ENCODE assay signal across 8 mouse cellular contexts in the genomic region with DNA sequence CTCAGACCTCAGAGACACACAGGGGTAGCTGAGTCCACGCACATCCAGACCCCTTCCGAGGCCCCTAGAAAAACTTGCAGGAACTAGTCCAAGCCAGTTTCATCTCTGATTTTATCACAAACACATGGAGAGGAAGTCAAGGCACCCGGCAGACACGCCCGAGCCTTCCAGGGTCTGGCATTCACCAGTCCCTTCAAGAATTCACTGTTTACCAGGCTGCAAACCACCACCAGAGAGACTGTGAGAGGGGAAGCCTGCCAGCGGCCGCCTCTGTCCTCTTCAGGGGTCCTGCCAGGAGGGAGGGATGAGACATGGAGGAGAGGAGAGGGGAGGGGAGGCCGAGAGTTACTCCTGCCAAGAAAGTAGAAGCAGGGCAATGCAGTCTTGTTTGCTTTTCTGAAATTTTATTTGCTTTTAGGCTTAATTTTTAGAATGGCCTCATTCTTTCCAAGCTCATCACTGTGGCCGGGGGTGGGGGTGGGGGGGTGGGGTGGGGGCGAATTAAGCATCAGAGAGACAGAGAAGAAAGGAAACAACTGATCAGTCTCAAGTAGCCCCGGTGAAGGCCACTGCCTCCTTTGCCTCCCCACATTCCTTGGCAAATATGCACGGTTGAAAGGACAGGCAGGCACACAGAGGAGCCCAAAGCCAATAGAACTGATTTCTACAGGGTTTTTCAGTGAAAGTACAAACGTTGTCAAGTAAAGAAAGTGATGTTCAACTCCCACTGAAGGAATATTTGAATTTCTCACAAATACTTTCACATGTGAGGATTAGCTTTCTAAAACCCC. TPM values are rescaled to one million over a fixed set of nuclear protein-coding genes. Genes with fewer than 3 reads are reported as not detected.
DNase-seq lines count a peak whose midpoint lies in the region; ATAC-seq and TF ChIP-seq lines count a peak whose summit lies in the region.

No protein-coding gene starts in this region.

- DNase-seq in kidney, adult 2 months = peak; percentile 41
- DNase-seq in kidney, adult 11 months = no peak
- DNase-seq in ZHBTc4 (ENCODE audit: low read depth, low spot score) = peak; percentile 58
- peak; percentile 65 for DNase-seq in gastrocnemius, postnatal 14 days
- DNase-seq in kidney, postnatal 10 days = peak; percentile 55
- peak; percentile 95 for DNase-seq in midbrain, embryonic 11.5 days (ENCODE audit: low spot score, missing footprints)
- DNase-seq in yolk sac, embryonic 10.5 days (ENCODE audit: low spot score) = peak; percentile 55

- no peaks in the 10 kb centered on the region for H3K27me3 ChIP-seq in kidney, adult 2 months (replicated peaks; ENCODE audit: control insufficient read depth, insufficient read depth, low read length)
- no peaks in the 10 kb centered on the region for H3K27me3 ChIP-seq in midbrain, embryonic 11.5 days (ENCODE audit: control insufficient read depth, insufficient read depth, low read length)

- H3K4me3 ChIP-seq in kidney, adult 2 months (ENCODE audit: insufficient read depth, low read depth, low read length) = no peak overlapping the region
- no peak overlapping the region for H3K4me3 ChIP-seq in midbrain, embryonic 11.5 days (ENCODE audit: low read depth, low read length)

- ATAC-seq in midbrain, embryonic 11.5 days (ENCODE audit: low FRiP score) = peak; percentile 75
- ATAC-seq in CD4-positive, CD25-positive, alpha-beta regulatory T cell, adult 4 months = no peak

- no peaks in the 10 kb centered on the region for H3K9me3 ChIP-seq in midbrain, embryonic 11.5 days (ENCODE audit: control insufficient read depth, low read length)

- H3K4me2 ChIP-seq in midbrain, embryonic 11.5 days = peak overlapping the region; percentile 20; the same call in 1 of the 2 replicates

- H3K9ac ChIP-seq in midbrain, embryonic 11.5 days (ENCODE audit: low read length) = 0 out of 2 replicates have a peak overlapping the region, but pooled peaks have one; percentile 17

- TF ChIP-seq POLR2A in kidney, adult 2 months (IDR thresholded peaks at IDR 0.05; ENCODE audit: low read depth, low read length) = no peak

- H3K27ac ChIP-seq in kidney, adult 2 months (ENCODE audit: insufficient read depth, low read depth, low read length) = peak overlapping the region; percentile 15
- H3K27ac ChIP-seq in midbrain, embryonic 11.5 days (ENCODE audit: low read depth, low read length) = peak overlapping the region; percentile 66

- intact Hi-C loops in gastrocnemius, postnatal 14 days (cut with DNase I; ENCODE audit: low total_unique reads) = no loop called here

- WGBS in kidney, adult 2 months = 21% methylated on average over 13 of the region's 13 CpGs
- WGBS in midbrain, embryonic 11.5 days = 4% methylated on average over 13 of the region's 13 CpGs

- H3K36me3 ChIP-seq in kidney, adult 2 months (ENCODE audit: control insufficient read depth, insufficient read depth, low read length) = no peaks in the 10 kb centered on the region
- H3K36me3 ChIP-seq in midbrain, embryonic 11.5 days (ENCODE audit: control insufficient read depth, insufficient read depth, low read length) = no peaks in the 10 kb centered on the region

- H3K4me1 ChIP-seq in kidney, adult 2 months (ENCODE audit: control insufficient read depth, insufficient read depth, low read length) = peaks cover 6% of the 10 kb centered on the region; the same call in 1 of the 2 replicates
- peaks cover 25% of the 10 kb centered on the region for H3K4me1 ChIP-seq in midbrain, embryonic 11.5 days (ENCODE audit: control insufficient read depth, insufficient read depth, low read length)

- no peak for TF ChIP-seq CTCF in kidney, adult 2 months (conservative IDR thresholded peaks at IDR 0.05; ENCODE audit: insufficient read depth, insufficient read length, low read depth, low read length)

RNA-seq across cellular contexts. Expression of a gene that starts 43.1 kb away (rescaled TPM):
- 253 and 268 TPM in 2 replicates for polyA plus RNA-seq in kidney, adult 2 months (2012; rRNA removed)
- total RNA-seq in gastrocnemius, postnatal 14 days (2021) = 10 to 100 TPM; 54.0 to 64.5 TPM
- 1,158 and 1,201 TPM in 2 replicates for polyA plus RNA-seq in midbrain, embryonic 11.5 days (2014; fragmentation: Nextera tagmentation; extraction: Ambion mirVana)
- polyA plus RNA-seq in CD4-positive, CD25-positive, alpha-beta regulatory T cell, adult 4 months (2017; shearing (Covaris generic)) = 1 to 10 TPM; 8.8 to 9.7 TPM

Comparison
In these comparisons a context has a peak if more than half of its experiments do, and no peak if none do; other contexts are left out.
1. RNA of a gene that starts 43.1 kb away (polyA plus RNA-seq): 1,158 to 1,201 TPM in midbrain, embryonic 11.5 days and 253 to 268 TPM in kidney, adult 2 months; 8.8 to 9.7 TPM in CD4-positive, CD25-positive, alpha-beta regulatory T cell, adult 4 months; every median in the first group is over 10 times any median in the second.